Comparison of ENCODE assay signal across 30 mouse cellular contexts in genomic region chr16:32805151-32805550, GRCm38 (mm10). TPM values are rescaled to one million over a fixed set of nuclear protein-coding genes. Genes with fewer than 3 reads are reported as not detected.
DNase-seq lines count a peak whose midpoint lies in the region; ATAC-seq and TF ChIP-seq lines count a peak whose summit lies in the region.
"Had no signal": no experiment of that assay in that cellular context is flagged by ENCODE, and none has a peak within 500 bp of the region (broad histone marks: within the 10 kb centered on the region; RNA-seq: fewer than 3 reads in every experiment).

No protein-coding gene starts in this region.

- peak; percentile 45; the same call in 1 of the 2 replicates for ATAC-seq in granulocyte monocyte progenitor cell, adult 5-6 weeks (replicated peaks; ENCODE audit: poor library complexity, severe bottlenecking)
- ATAC-seq in forebrain, postnatal 0 days: no peak
- ATAC-seq: forebrain, embryonic 16.5 days; inflammation-experienced regulatory T-cells, adult 6 months; liver, postnatal 0 days; midbrain, embryonic 16.5 days had no signal

- H3K9ac ChIP-seq in MEL (ENCODE audit: control insufficient read depth, low read depth, low read length, poor library complexity, severe bottlenecking): no peak overlapping the region
- H3K9ac ChIP-seq in forebrain, postnatal 0 days: no peak overlapping the region
- H3K9ac ChIP-seq: heart, embryonic 15.5 days; hindbrain, embryonic 14.5 days; limb, embryonic 12.5 days; liver, postnatal 0 days; stomach, embryonic 15.5 days had no signal

- H3K9me3 ChIP-seq in MEL (replicated peaks; ENCODE audit: insufficient read depth, low read length): no peaks in the 10 kb centered on the region
- no peaks in the 10 kb centered on the region for H3K9me3 ChIP-seq in forebrain, postnatal 0 days (ENCODE audit: low read length)
- H3K9me3 ChIP-seq: embryonic facial prominence, embryonic 10.5 days; heart, embryonic 15.5 days; limb, embryonic 12.5 days; stomach, embryonic 15.5 days had no signal

- TF ChIP-seq RAD21 in MEL (IDR thresholded peaks at IDR 0.05; ENCODE audit: low read depth, low read length): no peak

- WGBS in forebrain, postnatal 0 days: 78% methylated on average over 7 of the region's 7 CpGs

- TF ChIP-seq CTCF in MEL (IDR thresholded peaks at IDR 0.05 in 2 of 3, conservative IDR thresholded peaks at IDR 0.05 in 1 of 3; ENCODE audit: control insufficient read depth in 1 of 3, insufficient read depth in 1 of 3, low read depth in 2 of 3, low read length in 3 of 3, poor library complexity in 1 of 3, severe bottlenecking in 1 of 3): no peak
- no peak for TF ChIP-seq CTCF in forebrain, postnatal 0 days (IDR thresholded peaks at IDR 0.05; ENCODE audit: low read depth)

- no peak for TF ChIP-seq EP300 in MEL (IDR thresholded peaks at IDR 0.05; ENCODE audit: low read depth in 1 of 2, low read length in 2 of 2)

- no peak for TF ChIP-seq POLR2A in MEL (IDR thresholded peaks at IDR 0.05; ENCODE audit: control insufficient read depth in 1 of 2, insufficient read depth in 1 of 2, low read depth in 1 of 2, low read length in 2 of 2, poor library complexity in 1 of 2)

- DNase-seq in kidney, postnatal 10 days: peak; percentile 53
- DNase-seq in kidney, adult 9 months: no peak
- DNase-seq in MEL (ENCODE audit: low read depth, low spot score): peak; percentile 28
- DNase-seq in lung, postnatal 36 days: peak; percentile 44
- DNase-seq in heart, postnatal 25 days (ENCODE audit: low spot score): no peak
- no peak for DNase-seq in forebrain, postnatal 0 days
- DNase-seq: adrenal gland, postnatal 14 days; cerebellum, adult 9-10 months; gastrocnemius, postnatal 25 days; heart, postnatal 4 days; layer of hippocampus, postnatal 36 days; liver, postnatal 0 days; right cerebral cortex, postnatal 4 days; thymus, adult 18-20 months; thymus, postnatal 36 days had no signal

- intact Hi-C loops in heart, postnatal 25 days (cut with DNase I): loop anchor here (5.0 kb wide), 1 partner anchor 98 kb away; no protein-coding TSS in a partner anchor

- no peak overlapping the region for H3K4me2 ChIP-seq in forebrain, postnatal 0 days (ENCODE audit: low read depth)
- H3K4me2 ChIP-seq: heart, embryonic 15.5 days; hindbrain, embryonic 14.5 days; limb, embryonic 12.5 days; liver, embryonic 11.5 days; stomach, embryonic 15.5 days had no signal

- no peak overlapping the region for H3K4me3 ChIP-seq in MEL (ENCODE audit: control insufficient read depth in 1 of 2, insufficient read depth in 1 of 2, low read depth in 2 of 2, low read length in 2 of 2)
- H3K4me3 ChIP-seq in forebrain, postnatal 0 days (ENCODE audit: low read depth, low read length): no peak overlapping the region
- H3K4me3 ChIP-seq: embryonic facial prominence, embryonic 10.5 days; heart, embryonic 15.5 days; limb, embryonic 12.5 days; stomach, embryonic 15.5 days had no signal

- H3K79me2 ChIP-seq in MEL (ENCODE audit: control insufficient read depth, insufficient read depth, low read length, poor library complexity): no peaks in the 10 kb centered on the region

- peaks cover 0 to 11% of the 10 kb centered on the region in 2 experiments; a peak in 2 of 4 replicates for H3K4me1 ChIP-seq in MEL (ENCODE audit: control insufficient read depth in 1 of 2, insufficient read depth in 2 of 2, low read length in 2 of 2)
- H3K4me1 ChIP-seq in forebrain, postnatal 0 days (ENCODE audit: insufficient read depth): no peaks in the 10 kb centered on the region

- no peak overlapping the region for H3K27ac ChIP-seq in MEL (ENCODE audit: control insufficient read depth, low read depth, low read length)
- H3K27ac ChIP-seq in forebrain, postnatal 0 days (ENCODE audit: low read depth, low read length): no peak overlapping the region
- H3K27ac ChIP-seq: embryonic facial prominence, embryonic 10.5 days; heart, embryonic 15.5 days; hindbrain, embryonic 14.5 days; limb, embryonic 12.5 days; stomach, embryonic 15.5 days had no signal

- peaks cover 0 to 4% of the 10 kb centered on the region in 2 experiments; a peak in 1 of 4 replicates for H3K36me3 ChIP-seq in MEL (ENCODE audit: control insufficient read depth in 1 of 2, insufficient read depth in 2 of 2, low read length in 2 of 2)
- H3K36me3 ChIP-seq in forebrain, postnatal 0 days (ENCODE audit: insufficient read depth): no peaks in the 10 kb centered on the region
- H3K36me3 ChIP-seq: embryonic facial prominence, embryonic 10.5 days; heart, embryonic 15.5 days; limb, embryonic 12.5 days; stomach, embryonic 15.5 days had no signal

- H3K27me3 ChIP-seq in MEL (ENCODE audit: control insufficient read depth in 1 of 2, insufficient read depth in 2 of 2, low read length in 2 of 2): no peaks in the 10 kb centered on the region
- no peaks in the 10 kb centered on the region for H3K27me3 ChIP-seq in forebrain, postnatal 0 days (ENCODE audit: insufficient read depth, low read length)
- H3K27me3 ChIP-seq: heart, embryonic 15.5 days; limb, embryonic 12.5 days; stomach, embryonic 15.5 days had no signal

TF ChIP-seq in MEL, 35 proteins besides CTCF, POLR2A, EP300 and RAD21:
- TF ChIP-seq ZNF384 (IDR thresholded peaks at IDR 0.05; ENCODE audit: low read depth, low read length) (no peak), ETS1 (IDR thresholded peaks at IDR 0.05; ENCODE audit: low read depth, low read length) (no peak), BHLHE40 (IDR thresholded peaks at IDR 0.05; ENCODE audit: borderline replicate concordance, low read depth, low read length) (no peak), TAL1 (IDR thresholded peaks at IDR 0.05; ENCODE audit: low read length) (no peak), SIN3A (IDR thresholded peaks at IDR 0.05; ENCODE audit: low read length) (no peak), ZMIZ1 (IDR thresholded peaks at IDR 0.05; ENCODE audit: low read depth, low read length) (no peak), POLR2AphosphoS2 (IDR thresholded peaks at IDR 0.05; ENCODE audit: low read length) (no peak), MEF2A (IDR thresholded peaks at IDR 0.05; ENCODE audit: extremely low read depth, insufficient replicate concordance, low read depth, low read length, poor library complexity, severe bottlenecking) (no peak), MYB (IDR thresholded peaks at IDR 0.05; ENCODE audit: low read depth, low read length) (no peak), TBP (IDR thresholded peaks at IDR 0.05; ENCODE audit: low read depth, low read length) (no peak), JUND (IDR thresholded peaks at IDR 0.05; ENCODE audit: low read depth, low read length) (no peak), ELF1 (IDR thresholded peaks at IDR 0.05; ENCODE audit: low read depth, low read length) (no peak), MXI1 (IDR thresholded peaks at IDR 0.05; ENCODE audit: low read depth, low read length) (no peak), MYC (IDR thresholded peaks at IDR 0.05; ENCODE audit: low read depth, low read length) (no peak), ZC3H11A (IDR thresholded peaks at IDR 0.05; ENCODE audit: low read depth, low read length) (no peak), TCF12 (IDR thresholded peaks at IDR 0.05; ENCODE audit: low read depth, low read length) (no peak), NRF1 (IDR thresholded peaks at IDR 0.05; ENCODE audit: insufficient read depth, low read depth, low read length, poor library complexity, severe bottlenecking) (no peak), GATA1 (IDR thresholded peaks at IDR 0.05; ENCODE audit: low read depth, low read length) (no peak)

RNA-seq across cellular contexts. Expression of gene Smbd1, which starts 5.1 kb away (rescaled TPM):
- total RNA-seq in MEL (2012; rRNA removed): not detected in 2 replicates
- not detected for polyA plus RNA-seq in MEL (2012; ENCODE audit: insufficient read depth in 1 of 2, insufficient read length in 2 of 2, low read depth in 1 of 2, low replicate concordance in 2 of 2, missing spikeins in 1 of 2)
- not detected in 2 replicates for total RNA-seq in granulocyte monocyte progenitor cell, adult 5-6 weeks (2014; fragmentation: Nextera tagmentation)
- not detected in 2 replicates for total RNA-seq in granulocyte monocyte progenitor cell, adult 5-6 weeks (2017)
- not detected for total RNA-seq in heart, postnatal 25 days (2021)
- total RNA-seq in forebrain, postnatal 0 days (2014; rRNA removed): not detected in 2 replicates
- polyA plus RNA-seq in forebrain, postnatal 0 days (2015; fragmentation: Nextera tagmentation; extraction: Ambion mirVana): not detected in 2 replicates
- total RNA-seq: adrenal gland, postnatal 14 days; gastrocnemius, postnatal 25 days; heart, postnatal 4 days; layer of hippocampus, adult 8-10 months; layer of hippocampus, postnatal 36 days; left cerebral cortex, postnatal 14 days had no signal
- polyA plus RNA-seq: C2C12; cortical plate, adult 2 months; embryonic facial prominence, embryonic 10.5 days; forebrain, embryonic 16.5 days; heart, embryonic 15.5 days; hindbrain, embryonic 14.5 days; inflammation-experienced regulatory T-cells, adult 6 months; limb, embryonic 12.5 days; liver, embryonic 11.5 days; liver, postnatal 0 days; midbrain, embryonic 16.5 days; neural tube, embryonic 14.5 days had no signal

RNA-seq across cellular contexts. Expression of gene Muc20, which starts 7.9 kb away (rescaled TPM):
- not detected in 2 replicates for total RNA-seq in MEL (2012; rRNA removed)
- polyA plus RNA-seq in MEL (2012; ENCODE audit: insufficient read depth in 1 of 2, insufficient read length in 2 of 2, low read depth in 1 of 2, low replicate concordance in 2 of 2, missing spikeins in 1 of 2): not detected
- total RNA-seq in granulocyte monocyte progenitor cell, adult 5-6 weeks (2014; fragmentation: Nextera tagmentation): not detected in 2 replicates
- total RNA-seq in granulocyte monocyte progenitor cell, adult 5-6 weeks (2017): not detected in 2 replicates
- under 1 TPM in 1 of 2 experiments, not detected in 1; 0.22 TPM for total RNA-seq in heart, postnatal 25 days (2021)
- not detected in 2 replicates for total RNA-seq in forebrain, postnatal 0 days (2014; rRNA removed)
- not detected in 2 replicates for polyA plus RNA-seq in forebrain, postnatal 0 days (2015; fragmentation: Nextera tagmentation; extraction: Ambion mirVana)
- total RNA-seq: layer of hippocampus, postnatal 36 days; left cerebral cortex, postnatal 14 days had no signal
- polyA plus RNA-seq: C2C12; cortical plate, adult 2 months; embryonic facial prominence, embryonic 10.5 days; forebrain, embryonic 16.5 days; heart, embryonic 15.5 days; hindbrain, embryonic 14.5 days; limb, embryonic 12.5 days; liver, embryonic 11.5 days; liver, postnatal 0 days; midbrain, embryonic 16.5 days; neural tube, embryonic 14.5 days had no signal

Comparison
In these comparisons a context has a peak if more than half of its experiments do, and no peak if none do; other contexts are left out.
1. DNase-seq: peak in kidney, postnatal 10 days (single experiment), MEL (single experiment) and lung, postnatal 36 days (single experiment); none in kidney, adult 9 months (single experiment), heart, postnatal 25 days (single experiment) and forebrain, postnatal 0 days (single experiment).